Mouse (Mus musculus): Measurements from ENCODE around the gene Tent4a. TPM values are rescaled to one million over a fixed set of nuclear protein-coding genes. Genes with fewer than 3 reads are reported as not detected.

Tent4a gene
- polyA plus RNA-seq, 1 experiment from 2014 or later, result 8.7 TPM

- WGBS, result 69% methylated on average over 2 of the region's 2 CpGs
- H3K4me2 ChIP-seq (ENCODE audit: low read depth, low read length, severe bottlenecking), result no peak overlapping the region
Measured at GRCm38 (mm10) chr13:69458891-69459290, 75.5 kb downstream of the Tent4a start.

DNA sequence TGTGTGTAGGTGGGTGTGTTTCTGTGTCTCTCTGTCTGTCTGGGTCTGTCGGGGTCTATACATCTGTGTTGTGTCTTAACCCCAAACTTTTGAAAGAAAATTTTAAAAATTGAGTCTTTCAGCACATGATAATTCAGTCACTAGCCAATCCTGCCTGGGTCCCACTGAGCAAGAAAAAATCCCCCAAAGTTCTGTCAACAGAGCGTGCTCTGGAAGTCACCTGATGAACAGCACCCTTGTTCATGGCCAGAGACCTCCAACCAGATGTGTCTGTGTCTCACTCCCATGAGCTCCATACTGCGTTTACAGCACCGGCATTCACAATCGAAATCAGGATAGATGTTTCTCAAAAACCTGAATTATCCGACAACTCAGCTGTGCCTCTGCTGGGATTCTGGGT is 76.0 kb downstream of the Tent4a start:
- 96% methylated on average over 6 of the region's 6 CpGs for WGBS
- H3K27ac ChIP-seq (ENCODE audit: low read depth, low read length), result no peak overlapping the region
- no peaks in the 10 kb centered on the region for H3K36me3 ChIP-seq (ENCODE audit: control insufficient read depth, insufficient read depth, low read length)
- H3K4me2 ChIP-seq (ENCODE audit: low read depth, low read length, severe bottlenecking), result no peak overlapping the region
- no peak overlapping the region for H3K9ac ChIP-seq (ENCODE audit: low read length)
- no peak for ATAC-seq (replicated peaks; ENCODE audit: low FRiP score)
- H3K9me3 ChIP-seq (ENCODE audit: control insufficient read depth, low read length), result no peaks in the 10 kb centered on the region
- no peak for DNase-seq (ENCODE audit: low spot score)
- H3K4me3 ChIP-seq (ENCODE audit: low read depth, low read length), result no peak overlapping the region
- no peaks in the 10 kb centered on the region for H3K27me3 ChIP-seq (ENCODE audit: control insufficient read depth, insufficient read depth, low read length)
- no peaks in the 10 kb centered on the region; the same call in 1 of the 2 replicates for H3K4me1 ChIP-seq (replicated peaks; ENCODE audit: control insufficient read depth, insufficient read depth, low read length)

More at GRCm38 (mm10) chr13:69458891-69459290, 75.5 kb downstream of the Tent4a start:
- Histone ChIP-seq H3K27ac (ENCODE audit: low read depth, low read length) (no peak overlapping the region), H3K27me3 (ENCODE audit: control insufficient read depth, insufficient read depth, low read length) (no peaks in the 10 kb centered on the region), H3K4me3 (ENCODE audit: low read depth, low read length) (no peak overlapping the region), H3K36me3 (ENCODE audit: control insufficient read depth, insufficient read depth, low read length) (no peaks in the 10 kb centered on the region), H3K9ac (ENCODE audit: low read length) (no peak overlapping the region), H3K4me1 (replicated peaks; ENCODE audit: control insufficient read depth, insufficient read depth, low read length) (no peaks in the 10 kb centered on the region; the same call in 1 of the 2 replicates), H3K9me3 (ENCODE audit: control insufficient read depth, low read length) (no peaks in the 10 kb centered on the region)
- DNase-seq (ENCODE audit: low spot score) (no peak), ATAC-seq (replicated peaks; ENCODE audit: low FRiP score) (no peak)

DNA sequence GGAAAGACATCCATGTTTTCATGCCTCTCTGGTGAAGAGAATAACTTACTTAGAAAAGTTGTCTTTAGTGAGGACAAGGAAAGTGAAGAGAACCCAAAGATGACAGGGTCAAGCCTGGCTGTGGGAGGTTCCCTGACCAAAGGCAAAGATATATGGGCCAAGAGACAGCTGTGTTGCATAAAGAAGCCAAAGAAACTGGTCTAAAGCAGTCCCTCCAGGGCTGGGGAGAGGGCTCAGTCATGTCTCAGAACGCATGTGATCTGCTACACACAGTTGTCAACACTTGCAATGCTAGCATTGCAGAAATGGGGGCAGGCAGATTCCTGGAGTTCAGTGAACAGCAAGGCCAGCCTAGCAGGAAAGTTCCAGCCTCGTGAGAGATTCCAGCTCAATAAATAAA is 77.3 kb downstream of the Tent4a start:
- no peaks in the 10 kb centered on the region for H3K27me3 ChIP-seq (ENCODE audit: control insufficient read depth, insufficient read depth, low read length)
- H3K4me3 ChIP-seq (ENCODE audit: low read depth, low read length), result no peak overlapping the region
- H3K27ac ChIP-seq (ENCODE audit: low read depth, low read length), result no peak overlapping the region
- H3K9me3 ChIP-seq (ENCODE audit: control insufficient read depth, low read length), result no peaks in the 10 kb centered on the region
- DNase-seq (ENCODE audit: low spot score) (no peak), ATAC-seq (replicated peaks; ENCODE audit: low FRiP score) (no peak)
- H3K9ac ChIP-seq (ENCODE audit: low read length), result no peak overlapping the region
- no peaks in the 10 kb centered on the region for H3K36me3 ChIP-seq (ENCODE audit: control insufficient read depth, insufficient read depth, low read length)
- WGBS, result 80% methylated on average over 2 of the region's 2 CpGs
- H3K4me2 ChIP-seq (ENCODE audit: low read depth, low read length, severe bottlenecking), result no peak overlapping the region
- no peaks in the 10 kb centered on the region; the same call in 1 of the 2 replicates for H3K4me1 ChIP-seq (replicated peaks; ENCODE audit: control insufficient read depth, insufficient read depth, low read length)

- no peak for DNase-seq (ENCODE audit: low spot score)
- WGBS, result 83% methylated on average over 11 of the region's 11 CpGs
Measured at GRCm38 (mm10) chr13:69456641-69457040, 77.8 kb downstream of the Tent4a start.

DNA sequence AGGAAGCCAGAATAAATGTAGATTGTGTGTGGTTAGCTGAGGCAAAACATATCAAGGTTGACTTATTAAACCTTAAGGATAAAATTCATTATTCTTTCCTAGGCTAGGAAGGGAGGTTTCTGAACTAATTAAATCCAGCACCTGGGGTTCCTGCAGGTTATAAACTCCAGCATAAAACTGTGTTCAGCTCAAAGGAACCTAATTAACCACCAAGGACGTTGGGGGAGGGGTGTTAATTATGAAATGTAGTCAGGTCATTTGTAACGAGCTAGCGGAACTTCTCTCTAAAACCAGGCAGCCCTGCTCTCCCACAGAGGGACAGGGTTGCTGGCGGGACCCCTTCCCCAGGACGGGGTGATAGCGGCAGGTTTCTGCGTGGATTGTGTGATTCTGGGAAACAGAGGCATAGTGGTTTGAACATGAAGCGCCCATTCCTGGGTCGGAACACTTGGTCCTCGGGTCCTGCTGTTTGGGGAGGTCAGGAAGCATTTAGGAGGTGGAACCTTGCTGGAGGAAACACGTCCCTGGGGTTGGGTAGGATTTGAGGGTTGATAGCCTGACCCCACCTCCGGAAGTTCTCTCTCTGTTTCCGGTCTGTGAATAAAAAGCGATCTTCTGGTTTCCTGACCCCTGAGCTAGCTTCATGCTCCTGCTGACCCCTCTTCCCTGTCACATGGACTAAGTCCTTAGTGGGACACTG is 78.8 kb downstream of the Tent4a start:
- Histone ChIP-seq H3K36me3 (ENCODE audit: control insufficient read depth, insufficient read depth, low read length) (no peaks in the 10 kb centered on the region), H3K4me1 (replicated peaks; ENCODE audit: control insufficient read depth, insufficient read depth, low read length) (no peaks in the 10 kb centered on the region; the same call in 1 of the 2 replicates), H3K27ac (ENCODE audit: low read depth, low read length) (no peak overlapping the region), H3K9ac (ENCODE audit: low read length) (no peak overlapping the region), H3K4me3 (ENCODE audit: low read depth, low read length) (no peak overlapping the region), H3K27me3 (ENCODE audit: control insufficient read depth, insufficient read depth, low read length) (no peaks in the 10 kb centered on the region), H3K4me2 (ENCODE audit: low read depth, low read length, severe bottlenecking) (no peak overlapping the region), H3K9me3 (ENCODE audit: control insufficient read depth, low read length) (no peaks in the 10 kb centered on the region)
- DNase-seq (ENCODE audit: low spot score), result peak; percentile 52
- ATAC-seq (replicated peaks; ENCODE audit: low FRiP score), result peak; percentile 34; the same call in 1 of the 2 replicates
- WGBS, result 69% methylated on average over 14 of the region's 14 CpGs

More at GRCm38 (mm10) chr13:69456641-69457040, 77.8 kb downstream of the Tent4a start:
- H3K9ac ChIP-seq (ENCODE audit: low read length), result no peak overlapping the region
- no peak overlapping the region for H3K4me2 ChIP-seq (ENCODE audit: low read depth, low read length, severe bottlenecking)
- no peak for ATAC-seq (replicated peaks; ENCODE audit: low FRiP score)
- H3K27me3 ChIP-seq (ENCODE audit: control insufficient read depth, insufficient read depth, low read length), result no peaks in the 10 kb centered on the region
- H3K36me3 ChIP-seq (ENCODE audit: control insufficient read depth, insufficient read depth, low read length), result no peaks in the 10 kb centered on the region
- H3K9me3 ChIP-seq (ENCODE audit: control insufficient read depth, low read length), result no peaks in the 10 kb centered on the region
- no peaks in the 10 kb centered on the region; the same call in 1 of the 2 replicates for H3K4me1 ChIP-seq (replicated peaks; ENCODE audit: control insufficient read depth, insufficient read depth, low read length)
- H3K4me3 ChIP-seq (ENCODE audit: low read depth, low read length), result no peak overlapping the region
- no peak overlapping the region for H3K27ac ChIP-seq (ENCODE audit: low read depth, low read length)

Other genes with a start within 250 kb of the Tent4a start
- 133 and 135 TPM in 2 replicates for gene Nsun2, start 871 bp downstream of the Tent4a start, polyA plus RNA-seq (2014; fragmentation: Nextera tagmentation; extraction: Ambion mirVana)
- gene Srd5a1, start 76.8 kb upstream of the Tent4a start, polyA plus RNA-seq (2014; fragmentation: Nextera tagmentation; extraction: Ambion mirVana), result 23.7 and 32.1 TPM in 2 replicates
- 3.0 and 3.6 TPM in 2 replicates for gene Ube2ql1, start 205.3 kb upstream of the Tent4a start, polyA plus RNA-seq (2014; fragmentation: Nextera tagmentation; extraction: Ambion mirVana)